Mouse (Mus musculus) ES-E14 (cell line): Measurements from ENCODE around the gene Hist1h3d.

Experiments used
- CHD2 ChIP-seq: IDR thresholded peaks from 2 replicates; pipeline ENCODE4 v1.6.1; 2014; ENCODE audit warnings: mild to moderate bottlenecking, low read depth, low read length, inconsistent platforms
- HCFC1 ChIP-seq: IDR thresholded peaks from 2 replicates; pipeline ENCODE4 v1.6.1; 2012; ENCODE audit warnings: low read length, inconsistent platforms, borderline replicate concordance; ENCODE audit not compliant: insufficient read depth
- ZNF384 ChIP-seq: IDR thresholded peaks from 2 replicates; pipeline ENCODE4 v1.6.1; 2012; ENCODE audit warnings: low read depth, low read length, inconsistent platforms

DNA sequence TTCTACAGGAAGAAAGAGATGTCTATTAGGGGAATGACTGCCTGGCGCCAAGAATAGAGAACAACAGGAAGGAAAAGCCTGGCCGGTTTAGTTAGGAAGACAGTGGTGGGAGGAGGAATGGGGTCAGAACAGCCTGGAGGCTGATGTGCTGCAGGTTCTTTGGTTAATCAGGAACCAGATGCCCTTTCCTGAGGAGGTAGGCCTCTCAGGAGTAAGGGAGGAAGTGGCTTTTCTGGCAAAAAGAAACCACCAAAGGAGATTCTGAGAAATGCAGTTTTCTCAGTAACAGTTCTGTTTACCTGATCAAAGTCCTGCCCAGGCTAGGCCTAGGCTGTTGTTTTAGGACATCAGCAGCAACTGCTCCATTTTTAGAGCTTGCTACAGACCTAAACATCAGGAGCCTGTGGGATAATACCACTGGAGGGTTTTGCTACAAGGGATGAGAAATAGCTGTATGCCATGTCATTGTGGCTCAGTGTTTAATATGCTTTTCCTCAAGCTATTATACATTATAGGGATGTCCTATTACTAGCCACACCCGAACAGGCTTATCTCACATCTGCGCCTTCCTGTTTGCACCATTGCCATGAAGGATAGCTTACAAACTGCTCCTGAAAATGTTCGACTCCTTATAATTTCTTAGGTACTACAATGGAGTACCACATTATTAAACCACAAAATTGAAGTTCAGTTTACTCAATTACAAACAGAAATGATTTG is 17.6 kb downstream of the Hist1h3d start:
- TF ChIP-seq CHD2 (no peak), ZNF384 (no peak), HCFC1 (no peak)
